Mouse (Mus musculus) mouse embryonic stem cell (cell line): ENCODE measurements around the gene Slc8a1.

ENCODE experiments used
- in situ Hi-C, 2 experiments: fragments of 300-500 bp; cut with MboI; formaldehyde crosslinking; loops; 1 replicate in 1 of 2; 3 replicates in 1 of 2; pipeline ENCODE4 v1.14.3; 2019 to 2020; ENCODE audit warnings: low sequenced_read_pairs in 2 of 2, low pct_unique_long_range_greater_than_20kb in 1 of 2, mixed read lengths in 1 of 2; ENCODE audit not compliant: unreplicated experiment in 1 of 2

Gene Slc8a1

GRCm38 (mm10) chr17:81480351-81481161 is 257.6 kb downstream of the Slc8a1 start:
- in situ Hi-C loops = no loop called here

- in situ Hi-C loops = no loop called here
These were observed 258.4 kb downstream of the Slc8a1 start for GRCm38 (mm10) chr17:81479807-81480206.

- in situ Hi-C loops = no loop called here
These were observed 260.8 kb downstream of the Slc8a1 start for GRCm38 (mm10) chr17:81477420-81477819.

GRCm38 (mm10) chr17:81473363-81473762 is 264.8 kb downstream of the Slc8a1 start:
- in situ Hi-C loops = no loop called here

- in situ Hi-C loops = no loop called here
These were observed 269.2 kb downstream of the Slc8a1 start for GRCm38 (mm10) chr17:81468941-81469340.

- in situ Hi-C loops = no loop called here
These were observed 278.8 kb downstream of the Slc8a1 start for GRCm38 (mm10) chr17:81459379-81459778.

GRCm38 (mm10) chr17:81455977-81456376 is 282.2 kb downstream of the Slc8a1 start:
- in situ Hi-C loops = no loop called here

- in situ Hi-C loops = no loop called here
These were observed 282.9 kb downstream of the Slc8a1 start for GRCm38 (mm10) chr17:81455269-81455668.

- in situ Hi-C loops = no loop called here
These were observed 296.7 kb downstream of the Slc8a1 start, which contains the start of gene Gm11096 for GRCm38 (mm10) chr17:81441463-81441862. Gene Gm11096 (plus strand): TSS chr17:81441763.

GRCm38 (mm10) chr17:81433148-81433547 is 305.0 kb downstream of the Slc8a1 start:
- in situ Hi-C loops = no loop called here

- in situ Hi-C loops = no loop called here
These were observed 305.4 kb downstream of the Slc8a1 start for GRCm38 (mm10) chr17:81432733-81433132.

- in situ Hi-C loops = no loop called here
These were observed 310.9 kb downstream of the Slc8a1 start for GRCm38 (mm10) chr17:81427245-81427644.

GRCm38 (mm10) chr17:81424256-81424912 is 313.8 kb downstream of the Slc8a1 start:
- in situ Hi-C loops = no loop called here

- in situ Hi-C loops = no loop called here
These were observed 318.2 kb downstream of the Slc8a1 start for GRCm38 (mm10) chr17:81419802-81420459.

- in situ Hi-C loops = no loop called here
These were observed 321.6 kb downstream of the Slc8a1 start for GRCm38 (mm10) chr17:81416361-81417114.

GRCm38 (mm10) chr17:81412736-81413135 is 325.4 kb downstream of the Slc8a1 start:
- in situ Hi-C loops = no loop called here

GRCm38 (mm10) chr17:81404225-81404624 is 334.0 kb downstream of the Slc8a1 start:
- in situ Hi-C loops = no loop called here

- in situ Hi-C loops = no loop called here
These were observed 335.1 kb downstream of the Slc8a1 start for GRCm38 (mm10) chr17:81403121-81403520.

- in situ Hi-C loops = no loop called here
These were observed 335.5 kb downstream of the Slc8a1 start for GRCm38 (mm10) chr17:81402636-81403035.
